Mouse (Mus musculus): ENCODE measurements at regions not wholly inside any gene's neighbourhood (a gene's known extent, or its start where the extent isn't known, plus 50 kb on each side); places are given as distances from the start of the nearest gene placed in this dataset.

DNA sequence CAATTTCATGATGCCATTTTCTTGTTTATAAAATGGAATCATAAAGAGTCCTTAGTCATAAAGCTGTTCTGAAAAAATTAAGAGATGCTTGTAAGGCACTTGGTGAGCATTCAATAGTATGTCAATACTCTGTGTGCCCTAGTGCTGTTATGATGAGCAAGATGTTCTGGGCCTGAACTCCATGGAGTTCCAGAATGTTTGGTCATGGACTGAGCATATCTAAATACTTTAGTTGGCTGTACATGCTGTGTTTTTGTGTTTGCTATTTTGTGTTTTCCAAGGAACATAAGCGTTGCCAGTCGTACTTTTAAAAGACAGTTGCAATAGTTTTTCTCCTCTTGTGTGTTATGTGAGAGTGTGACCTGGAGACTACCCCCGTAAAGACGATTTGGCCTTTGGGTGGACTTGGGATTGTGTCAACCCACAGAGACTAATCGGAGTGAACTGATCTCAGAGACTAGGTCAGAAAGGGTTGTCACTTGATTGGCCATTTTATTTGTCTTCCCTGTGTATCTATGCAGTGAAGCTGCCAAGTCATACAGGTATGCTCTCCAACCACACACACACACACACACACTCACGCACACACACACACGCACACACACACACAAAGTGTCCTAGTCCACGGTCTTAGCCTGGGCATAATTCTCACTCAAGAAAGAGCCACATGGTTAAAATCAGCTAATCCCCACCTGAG lies 152.6 kb upstream of the Krr1 start:
- DNase-seq (ENCODE audit: low read depth in 2 of 2, low spot score in 2 of 2): no peak

DNA sequence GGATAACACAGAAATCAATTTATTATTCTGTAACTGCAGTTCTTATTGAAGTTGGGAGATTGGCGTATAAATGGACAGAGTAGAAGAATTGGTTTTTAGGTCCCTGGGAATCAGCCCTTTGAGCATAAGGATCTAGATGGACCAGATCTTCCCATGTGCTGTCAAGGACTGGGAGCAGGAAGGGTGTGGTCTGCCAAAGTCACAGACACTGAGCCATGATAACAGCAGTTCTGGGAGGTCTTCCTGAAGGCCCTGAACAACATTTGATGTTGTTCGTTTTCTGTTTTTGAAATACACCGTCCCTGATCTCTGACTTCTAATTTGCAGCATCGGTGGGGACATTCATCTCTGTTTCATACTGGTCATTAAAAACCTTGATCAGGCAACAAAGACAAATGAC lies 147.6 kb upstream of the Krr1 start:
- no peak for DNase-seq (ENCODE audit: low read depth in 2 of 2, low spot score in 2 of 2)

DNA sequence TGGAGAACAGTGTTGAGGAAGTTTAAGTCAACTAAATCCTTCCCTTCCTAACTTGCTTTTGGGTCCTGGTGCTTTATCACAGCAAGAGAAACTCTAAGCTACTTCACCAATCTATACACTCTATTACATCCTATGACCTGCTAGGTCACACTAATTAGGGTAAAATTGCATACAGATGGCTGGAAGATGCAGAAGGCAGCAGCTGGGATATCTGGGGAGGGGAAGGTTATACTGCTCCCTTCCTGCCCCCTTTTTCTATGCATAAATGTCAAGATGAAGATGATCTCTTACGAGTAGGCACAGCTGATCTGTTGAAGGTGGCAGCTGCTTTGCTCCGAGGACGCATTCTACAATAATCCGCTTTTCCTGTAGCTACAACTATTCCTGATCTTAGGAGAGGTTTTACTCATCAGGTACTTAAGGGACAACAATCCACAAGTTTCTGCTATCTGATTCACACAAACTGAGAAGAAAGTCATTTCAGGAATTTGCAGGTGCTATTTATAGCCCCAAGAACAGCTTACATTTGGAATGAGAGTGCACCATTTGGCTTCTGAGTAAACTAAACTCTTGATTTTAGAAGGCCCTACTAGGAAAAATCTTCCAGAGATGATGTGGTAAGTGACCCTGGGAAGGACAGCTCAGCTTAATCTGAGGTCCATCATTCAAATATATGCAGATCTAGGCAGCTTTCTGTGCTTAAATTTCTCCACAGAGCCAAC lies 146.3 kb upstream of the Krr1 start:
- no peak for DNase-seq (ENCODE audit: low read depth in 2 of 2, low spot score in 2 of 2)

DNA sequence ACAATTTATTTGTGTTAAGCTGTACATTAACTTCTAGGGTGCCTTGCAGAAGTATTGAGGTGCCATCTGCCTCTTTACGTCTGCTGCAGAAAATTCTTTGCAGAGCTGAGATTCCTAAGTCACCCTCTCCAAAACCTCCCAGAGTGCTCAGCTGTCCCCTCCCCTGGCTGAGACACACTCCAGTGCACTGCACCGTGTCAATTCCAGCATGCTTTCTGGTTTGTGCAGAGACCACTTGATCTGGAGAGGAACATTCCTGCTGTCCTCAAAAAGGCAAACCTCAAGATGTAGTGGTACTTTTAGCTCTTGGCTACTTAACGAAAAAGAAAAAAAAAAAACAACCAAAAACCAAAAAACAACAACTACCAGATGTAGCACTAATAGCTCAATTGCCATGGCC lies 145.2 kb upstream of the Krr1 start:
- DNase-seq (ENCODE audit: low read depth in 2 of 2, low spot score in 2 of 2): no peak

DNA sequence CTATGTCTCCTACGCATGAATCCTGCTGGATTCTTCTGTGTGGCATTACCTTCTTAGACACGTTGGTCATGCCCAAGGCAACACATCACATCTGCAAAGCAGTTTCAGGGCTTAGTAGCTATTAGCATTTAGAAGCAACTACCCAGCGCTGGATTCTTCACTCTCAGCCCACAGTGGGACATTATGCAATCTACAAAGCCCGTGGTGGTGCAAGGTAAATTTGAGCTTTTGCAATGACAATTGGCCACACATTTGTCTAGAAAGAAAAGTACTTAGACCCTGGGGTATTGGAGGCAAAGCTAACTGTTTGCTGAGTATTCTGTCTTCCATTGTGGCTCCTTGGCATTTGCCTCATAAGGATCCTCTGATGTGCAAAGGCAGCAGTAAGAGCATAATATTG lies 144.5 kb upstream of the Krr1 start:
- DNase-seq (ENCODE audit: low read depth in 2 of 2, low spot score in 2 of 2): no peak

DNA sequence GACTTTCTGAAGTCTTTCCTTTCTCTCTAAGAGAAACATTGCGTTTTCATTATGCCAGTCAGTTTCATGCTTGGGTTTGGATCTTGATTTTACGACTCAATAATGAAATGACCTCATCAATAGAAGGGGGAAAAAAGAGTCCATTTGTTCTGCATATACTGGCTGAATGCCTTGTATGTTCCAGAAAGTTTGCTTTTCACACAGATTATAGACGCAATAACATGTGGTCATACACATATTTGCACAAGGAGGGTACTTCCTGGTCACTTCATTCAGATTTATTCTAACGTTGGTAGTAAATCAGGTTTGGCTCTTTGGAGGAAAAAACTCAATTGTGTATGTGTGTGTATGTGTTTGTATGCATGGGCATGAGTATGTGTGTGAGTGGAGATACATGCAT lies 143.9 kb upstream of the Krr1 start:
- DNase-seq (ENCODE audit: low read depth in 2 of 2, low spot score in 2 of 2): no peak

DNA sequence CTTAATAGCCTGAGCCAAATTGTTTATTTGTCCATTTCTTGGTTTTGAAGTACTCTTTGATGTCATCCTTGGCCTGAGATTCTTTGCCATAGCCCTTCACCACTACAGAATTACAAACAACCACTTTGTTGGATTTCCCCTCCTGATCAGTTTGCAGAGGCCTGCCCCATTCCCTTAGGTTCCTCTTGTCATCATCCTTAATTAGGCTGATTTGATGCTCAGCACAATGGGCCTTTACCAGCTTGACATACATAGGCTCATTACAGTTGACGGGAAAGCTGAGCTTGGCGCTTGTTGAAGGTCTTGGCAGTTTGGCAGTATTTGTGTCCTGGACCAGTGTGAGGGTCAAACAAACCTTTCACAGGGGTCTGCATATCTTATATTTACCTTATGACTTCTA lies 143.2 kb upstream of the Krr1 start:
- DNase-seq (ENCODE audit: low read depth in 2 of 2, low spot score in 2 of 2): no peak

DNA sequence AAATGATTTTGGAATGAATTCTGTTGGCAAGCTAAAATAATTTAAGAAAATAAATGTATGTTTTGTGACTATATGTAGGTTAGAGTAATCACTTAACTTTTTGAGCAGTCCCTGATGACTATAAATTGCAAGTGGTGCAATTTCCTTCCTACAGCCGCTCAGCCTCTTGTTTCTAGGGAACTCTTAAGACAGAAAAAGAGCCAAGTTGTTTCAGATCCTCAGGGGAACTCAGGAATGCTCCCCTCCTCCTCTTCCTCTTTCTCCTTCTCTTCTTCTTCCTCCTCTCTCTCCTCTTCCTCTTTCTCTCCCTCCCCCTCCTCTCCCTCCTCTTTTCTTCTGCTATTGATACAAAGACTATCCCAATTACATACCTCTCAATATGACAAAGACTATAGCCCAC lies 141.4 kb upstream of the Krr1 start:
- DNase-seq (ENCODE audit: low read depth in 2 of 2, low spot score in 2 of 2): no peak

DNA sequence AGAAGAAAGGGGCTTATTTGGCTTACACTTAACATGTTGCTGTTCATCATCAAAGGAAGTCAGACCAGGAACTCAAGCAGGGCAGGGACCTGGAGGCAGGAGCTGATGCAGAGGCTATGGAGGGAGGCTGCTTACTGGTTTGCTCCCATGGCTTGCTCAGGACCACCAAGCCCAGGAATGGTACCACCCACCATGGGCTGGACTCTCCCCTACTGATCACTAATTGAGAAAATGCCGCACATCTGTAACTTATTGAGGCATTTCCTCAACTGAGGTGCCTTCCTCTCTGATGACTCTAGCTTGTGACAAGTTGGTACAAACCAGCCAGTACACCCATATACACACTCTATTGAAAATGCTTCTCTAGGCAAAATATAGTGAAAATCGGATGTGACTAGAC lies 138.9 kb upstream of the Krr1 start:
- DNase-seq (ENCODE audit: low read depth in 2 of 2, low spot score in 2 of 2): no peak

DNA sequence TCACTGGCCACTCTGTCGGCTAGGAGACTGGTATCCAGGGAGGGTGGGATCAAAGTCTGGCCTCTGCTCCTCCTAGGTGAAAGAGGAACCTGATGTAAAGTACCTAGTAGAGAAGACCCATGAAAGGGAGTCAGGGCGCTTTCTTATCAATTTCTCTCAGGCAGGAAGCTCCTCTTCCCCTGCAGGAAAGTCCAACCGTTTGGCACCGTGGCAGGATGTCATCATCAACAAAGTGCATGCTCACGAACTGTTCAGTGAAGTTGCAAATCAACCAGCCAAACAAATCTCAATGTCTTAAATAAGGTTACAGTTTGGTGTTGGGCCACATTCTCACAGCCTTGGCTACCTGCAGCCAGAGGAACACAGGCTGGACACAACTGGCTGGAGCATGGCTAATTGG lies 138.2 kb upstream of the Krr1 start:
- no peak for DNase-seq (ENCODE audit: low read depth in 2 of 2, low spot score in 2 of 2)

DNA sequence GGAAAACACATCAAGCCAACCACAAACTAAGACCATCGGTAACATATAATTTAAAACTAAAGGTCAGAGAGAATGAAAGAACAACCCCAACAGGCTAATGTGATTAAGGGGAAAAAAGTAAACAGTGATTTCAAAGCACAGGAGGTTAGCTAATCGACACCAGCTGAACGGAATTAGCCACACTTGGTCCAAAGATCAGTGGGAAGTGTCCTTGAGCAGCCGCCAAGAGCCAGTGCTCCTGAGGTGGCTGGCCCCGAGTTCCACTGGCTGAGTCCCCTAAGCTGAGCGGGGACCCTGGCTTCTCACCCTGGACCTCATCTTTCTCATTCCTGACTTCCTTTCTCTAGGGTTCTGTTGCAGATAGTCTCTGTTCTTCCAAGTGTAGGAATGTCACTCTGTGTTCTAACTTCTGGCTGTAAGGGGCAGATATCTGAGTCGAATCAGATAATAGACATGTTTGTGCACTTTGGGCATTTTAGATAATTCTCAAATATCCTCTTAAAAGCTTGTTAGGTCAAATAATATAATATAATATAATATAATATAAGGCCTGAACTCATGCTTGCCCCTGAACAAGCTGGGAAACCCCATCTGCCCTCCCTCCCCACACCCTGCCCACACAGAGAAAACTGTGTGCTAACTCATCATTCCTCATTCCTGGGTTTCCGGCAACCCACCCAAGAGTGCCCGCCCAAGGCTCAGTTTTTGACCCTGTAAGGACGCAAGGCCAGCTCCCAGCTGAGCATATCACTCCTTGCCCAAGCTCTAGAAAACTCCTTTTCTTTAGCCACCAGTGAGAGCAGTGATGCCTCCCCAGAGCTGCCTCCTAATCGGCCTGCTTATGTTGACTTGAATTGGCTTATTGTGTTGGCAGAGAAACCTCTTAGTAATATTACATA lies 137.3 kb upstream of the Krr1 start:
- no peak for DNase-seq (ENCODE audit: low read depth in 2 of 2, low spot score in 2 of 2)

DNA sequence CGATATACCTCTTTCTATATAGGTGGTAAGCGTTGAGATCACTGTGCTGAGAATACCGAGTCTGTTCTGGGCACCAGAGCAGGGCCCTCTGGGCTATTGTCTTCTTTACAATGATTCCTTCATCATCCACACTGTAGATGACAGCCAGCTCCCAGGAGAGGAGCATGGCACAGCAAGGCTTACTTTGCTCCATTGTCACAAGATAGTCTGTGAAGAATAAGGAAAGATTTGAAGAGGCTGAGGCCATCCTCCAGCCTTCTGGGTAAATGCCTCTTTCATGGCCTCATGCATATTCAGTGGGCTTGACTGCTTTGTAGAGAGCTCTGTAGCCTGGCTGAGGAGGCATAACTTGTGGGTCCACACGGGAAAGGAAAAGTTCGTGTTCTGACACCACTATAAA lies 136.3 kb upstream of the Krr1 start:
- DNase-seq (ENCODE audit: low read depth in 2 of 2, low spot score in 2 of 2): no peak

DNA sequence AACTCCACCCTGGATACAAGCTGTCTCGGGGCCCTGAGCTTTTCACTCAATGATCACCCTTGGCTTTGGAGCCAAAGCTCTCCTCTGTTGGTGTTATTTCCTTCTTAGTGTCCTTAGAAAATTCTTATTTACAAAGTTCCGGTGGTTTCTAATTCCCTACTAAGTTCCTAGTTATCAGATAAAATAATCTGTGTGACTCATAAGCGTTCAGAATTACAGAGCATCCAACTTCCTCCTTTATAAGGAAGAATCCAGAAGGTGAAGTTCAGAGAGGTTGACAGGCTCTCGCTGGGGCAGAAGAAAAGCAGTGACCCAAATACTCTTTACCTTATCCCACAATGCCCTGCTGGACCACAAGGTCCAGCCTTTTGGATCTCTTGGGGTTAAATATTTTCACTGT lies 135.7 kb upstream of the Krr1 start:
- no peak for DNase-seq (ENCODE audit: low read depth in 2 of 2, low spot score in 2 of 2)

DNA sequence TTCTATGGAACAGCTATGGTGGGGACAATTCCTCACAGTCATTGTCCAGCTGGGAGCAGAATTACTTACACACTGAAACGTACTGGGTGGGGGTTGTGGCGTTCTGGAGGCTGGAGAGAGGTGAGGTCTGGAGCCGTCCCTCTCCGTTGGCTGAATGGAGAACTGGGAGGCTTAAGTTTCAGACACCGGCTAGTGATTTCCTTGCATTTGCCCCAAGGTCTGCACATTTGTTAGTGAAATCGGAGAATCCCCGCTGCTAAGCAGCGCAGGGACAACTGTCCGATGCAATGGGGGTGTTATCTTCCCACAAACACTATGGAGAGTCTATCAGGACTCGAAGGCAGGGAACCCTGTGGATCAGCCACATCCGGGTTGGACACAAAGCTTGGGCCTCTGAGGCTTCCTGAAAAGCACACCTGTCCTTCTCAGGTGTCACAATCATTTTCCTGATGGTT lies 130.1 kb upstream of the Krr1 start:
- no peak for DNase-seq (ENCODE audit: low read depth in 2 of 2, low spot score in 2 of 2)

DNA sequence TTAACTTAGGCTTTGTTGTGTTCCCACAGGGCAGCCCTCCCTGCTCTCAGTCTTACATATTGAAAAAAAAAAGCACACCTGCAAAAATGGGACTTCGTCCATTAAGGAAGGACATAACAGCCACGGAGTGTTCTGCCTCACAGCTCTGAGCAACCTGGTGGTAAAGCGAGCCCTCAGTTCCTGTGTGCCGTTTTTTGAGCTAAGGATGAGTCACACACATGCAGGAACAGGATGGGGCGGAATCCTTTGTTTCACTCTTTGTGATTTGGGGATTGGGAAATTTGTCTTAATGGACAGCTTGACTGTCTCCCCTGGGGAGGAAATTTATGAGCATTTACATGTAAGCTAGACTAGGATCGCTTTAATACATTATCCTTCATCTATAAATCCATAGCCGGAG lies 129.6 kb upstream of the Krr1 start:
- DNase-seq (ENCODE audit: low read depth in 2 of 2, low spot score in 2 of 2): no peak

DNA sequence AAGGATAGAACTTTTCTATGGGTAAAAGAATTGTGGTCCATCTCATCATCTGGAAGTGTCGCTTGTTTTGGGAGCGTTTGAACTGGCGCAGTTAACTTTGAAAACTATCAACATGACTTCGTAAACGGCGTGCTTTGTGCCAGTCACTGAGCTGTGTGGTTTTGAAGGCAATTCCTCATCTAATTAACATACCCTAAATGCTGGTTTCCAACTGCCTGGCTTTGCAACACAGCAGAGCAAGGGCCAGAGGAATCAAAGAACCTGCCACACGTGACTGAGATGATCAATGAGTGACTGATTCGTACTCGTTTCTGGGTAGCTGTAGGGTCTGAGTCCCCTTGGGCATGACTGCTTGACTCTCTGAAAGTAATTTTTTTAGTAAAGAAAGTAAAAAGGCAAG lies 129.2 kb upstream of the Krr1 start:
- DNase-seq (ENCODE audit: low read depth in 2 of 2, low spot score in 2 of 2): no peak

DNA sequence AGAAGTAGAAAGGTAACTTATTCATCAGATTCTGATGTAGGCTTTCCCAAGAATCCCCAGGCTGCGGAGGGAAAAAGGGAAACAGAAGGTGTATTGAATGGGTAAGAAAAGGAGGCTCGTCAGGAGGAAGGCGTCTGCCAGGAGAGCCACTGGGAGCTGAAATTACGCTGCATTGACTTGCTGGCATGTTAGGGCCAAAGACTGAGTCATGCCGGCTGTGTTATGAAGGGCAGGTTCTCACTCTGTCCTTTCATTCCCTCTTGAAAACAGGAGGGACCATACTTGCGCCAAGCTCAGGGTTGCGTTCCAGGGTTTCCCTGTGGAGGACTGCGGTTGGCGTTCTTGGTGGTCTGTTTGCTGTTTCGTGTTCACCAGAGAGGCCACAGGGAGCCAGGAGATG lies 128.3 kb upstream of the Krr1 start:
- no peak for DNase-seq (ENCODE audit: low read depth in 2 of 2, low spot score in 2 of 2)

DNA sequence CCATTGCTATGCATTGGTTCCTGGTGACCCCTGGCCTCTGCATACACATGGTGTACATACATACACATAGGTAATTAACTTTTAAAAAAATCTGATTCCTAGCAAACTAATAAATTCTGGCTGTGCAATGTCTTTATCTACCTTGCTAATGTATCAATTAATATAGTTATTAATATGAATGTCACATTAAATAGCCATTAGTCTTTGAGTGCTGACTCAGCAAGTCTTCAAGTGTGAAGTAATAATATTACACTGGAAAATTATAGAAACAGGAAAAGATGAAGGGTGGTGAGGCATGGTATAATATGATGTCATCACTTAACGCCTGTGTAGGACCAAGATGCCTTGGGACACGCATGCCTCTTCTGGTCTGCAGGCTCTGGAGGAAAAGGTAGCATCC lies 126.5 kb upstream of the Krr1 start:
- no peak for DNase-seq (ENCODE audit: low read depth in 2 of 2, low spot score in 2 of 2)

DNA sequence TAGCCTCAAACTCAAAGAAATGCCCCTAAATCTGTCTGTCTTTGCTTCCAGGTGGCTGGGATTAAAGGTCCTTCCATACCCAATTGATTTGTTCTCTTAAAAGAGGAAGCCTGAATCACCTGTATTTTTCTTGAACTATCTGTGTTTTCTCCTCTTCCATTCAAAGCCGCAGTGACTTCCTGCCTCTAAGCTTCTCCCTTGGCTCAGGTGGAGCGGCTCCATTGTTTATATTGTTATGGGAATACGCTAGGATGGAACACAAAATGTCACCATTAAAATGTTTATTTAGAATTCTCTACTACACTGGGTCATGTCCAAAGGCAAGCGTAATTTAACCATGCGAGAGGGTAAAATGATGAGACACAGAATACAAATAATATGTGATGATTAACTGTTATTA lies 118.2 kb upstream of the Krr1 start:
- DNase-seq (ENCODE audit: low read depth in 2 of 2, low spot score in 2 of 2): no peak

DNA sequence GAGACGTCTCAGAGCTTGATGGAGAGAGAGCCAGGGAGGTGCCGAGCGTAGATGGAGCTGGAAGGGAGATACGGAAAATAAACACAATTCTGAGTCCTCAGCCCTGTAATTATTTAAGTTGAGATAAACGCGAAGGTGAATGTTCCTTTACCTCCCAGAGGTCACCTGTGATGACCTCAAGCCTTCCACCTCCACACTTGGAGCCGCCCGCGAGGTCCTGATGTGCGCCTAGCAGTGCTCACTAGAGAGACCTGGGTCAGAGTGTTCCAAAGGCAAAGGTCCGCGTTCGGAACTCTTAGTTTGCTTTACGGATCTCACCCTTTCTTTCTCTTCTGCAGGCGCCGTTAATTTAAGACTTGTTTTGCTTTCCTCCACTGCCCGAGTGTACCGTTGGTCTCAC lies 117.0 kb upstream of the Krr1 start:
- DNase-seq (ENCODE audit: low read depth in 2 of 2, low spot score in 2 of 2): no peak

DNA sequence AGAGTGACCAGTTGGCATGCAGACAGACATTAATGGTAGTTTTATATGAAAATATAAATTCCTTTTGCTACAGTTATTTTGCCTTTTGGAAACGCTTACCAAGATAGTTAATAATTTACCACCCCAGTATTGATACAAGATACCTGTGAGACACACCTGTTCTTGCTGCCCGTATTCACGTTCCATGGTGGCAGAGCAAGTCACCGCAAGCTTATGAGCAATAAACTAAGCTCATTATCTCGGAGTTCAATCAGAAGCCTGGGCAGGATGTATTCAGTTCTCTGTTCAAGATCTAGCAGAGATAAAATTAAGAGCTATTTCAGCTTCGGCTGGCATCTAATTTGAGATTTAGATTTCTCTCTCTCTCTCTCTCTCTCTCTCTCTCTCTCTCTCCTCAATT lies 114.1 kb upstream of the Krr1 start:
- no peak for DNase-seq (ENCODE audit: low read depth in 2 of 2, low spot score in 2 of 2)

DNA sequence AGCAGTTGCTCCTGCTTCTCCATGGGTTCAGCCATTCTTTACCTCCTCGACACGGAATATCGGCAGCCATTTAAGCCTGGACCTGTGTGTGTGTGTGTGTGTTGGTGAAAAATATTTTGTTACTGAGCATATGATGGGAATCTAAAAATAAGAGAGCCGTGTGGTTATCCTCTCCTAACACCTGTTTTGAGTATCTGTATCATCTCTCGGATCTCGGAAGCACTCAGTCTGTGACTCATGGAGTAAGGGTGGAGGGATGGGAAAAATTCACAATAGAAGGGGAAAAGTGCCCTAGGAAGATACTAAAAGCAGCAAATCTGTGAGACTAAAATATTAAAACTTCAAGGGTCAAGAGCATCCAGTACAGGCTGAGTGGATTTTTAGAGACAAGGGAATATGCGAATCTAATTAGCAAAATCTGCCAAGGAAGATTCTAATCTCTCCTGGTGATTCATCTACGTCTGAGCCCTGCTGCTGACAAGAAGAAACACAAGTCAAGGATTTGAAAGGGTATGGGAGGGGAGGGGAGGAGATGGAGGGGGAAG lies 107.1 kb upstream of the Krr1 start:
- DNase-seq (ENCODE audit: low read depth in 2 of 2, low spot score in 2 of 2): no peak
